Mouse (Mus musculus) kidney, embryonic 14.5 days (tissue): ENCODE results near the gene Glra4. TPM values are rescaled to one million over a fixed set of nuclear protein-coding genes. Genes with fewer than 3 reads are reported as not detected.
"Not testable (repeated sequence)": the region's sequence is repeated elsewhere in the genome, so short reads cannot be mapped to it uniquely, and the experiment has no call there.

Experiments used
- ATAC-seq: fragments of 200-750 bp; cut with Nextera tagmentation; 2 replicates; pipeline ENCODE4 v1.8.0; 2017; ENCODE audit warnings: moderate number of reproducible peaks, mild to moderate bottlenecking, moderate TSS enrichment, moderate library complexity; ENCODE audit not compliant: low FRiP score, low TSS enrichment
- H3K27ac ChIP-seq: fragments of 300-500 bp; sonication (generic); 2 replicates; pipeline ENCODE4 v1.5.1; 2014; ENCODE audit warnings: low read depth, mild to moderate bottlenecking, low read length, moderate library complexity, mixed read lengths
- H3K27me3 ChIP-seq: fragments of 300-500 bp; sonication (generic); 2 replicates; pipeline ENCODE4 v1.6.1; 2014; ENCODE audit warnings: mild to moderate bottlenecking, low read length; ENCODE audit not compliant: control insufficient read depth, insufficient read depth
- H3K36me3 ChIP-seq: fragments of 300-500 bp; sonication (generic); 2 replicates; pipeline ENCODE4 v1.6.1; 2014; ENCODE audit warnings: low read length, mixed read lengths; ENCODE audit not compliant: control insufficient read depth, insufficient read depth
- H3K4me1 ChIP-seq: fragments of 300-500 bp; sonication (generic); 2 replicates; pipeline ENCODE4 v1.6.1; 2014; ENCODE audit warnings: low read length, mixed read lengths; ENCODE audit not compliant: control insufficient read depth, insufficient read depth
- H3K4me2 ChIP-seq: fragments of 300-500 bp; sonication (generic); replicated peaks from 2 replicates; pipeline ENCODE4 v1.6.1; 2014; ENCODE audit warnings: low read depth, mild to moderate bottlenecking, low read length
- H3K4me3 ChIP-seq: fragments of 300-500 bp; sonication (generic); 2 replicates; pipeline ENCODE4 v1.5.1; 2014; ENCODE audit warnings: mild to moderate bottlenecking, low read length
- H3K9ac ChIP-seq: fragments of 300-500 bp; sonication (generic); 2 replicates; pipeline ENCODE4 v1.6.1; 2014; ENCODE audit warnings: low read depth, mild to moderate bottlenecking, low read length, moderate library complexity
- H3K9me3 ChIP-seq: fragments of 300-500 bp; sonication (generic); 2 replicates; pipeline ENCODE4 v1.6.1; 2016; ENCODE audit warnings: low read length; ENCODE audit not compliant: control insufficient read depth
- WGBS: fragments of 180-500 bp; shearing (Covaris S2); extraction: QIAGEN DNeasy Blood & Tissue Kit; methylation state at CpG from one replicate; pipeline ENCODE4 v1.1.7; 2014; 5-methylcytosine and 5-hydroxymethylcytosine counted together
- polyA plus RNA-seq: library from polyadenylated mRNA; unstranded; fragments of >200 nt; fragmentation: Nextera tagmentation; extraction: Ambion mirVana; gene quantifications from 2 replicates; pipeline ENCODE4 v1.2.1, GENCODE M21; 2014

Glra4 gene
- polyA plus RNA-seq, 1 experiment from 2014 or later: 0.19 TPM

GRCm38 (mm10) chrX:136741651-136742201 is 38.2 kb downstream of the Glra4 start:
- ATAC-seq: peak; percentile 78
- 32% methylated on average over 38 of the region's 46 CpGs for WGBS
- no peaks in the 10 kb centered on the region for H3K9me3 ChIP-seq
- peak overlapping the region; percentile 42 for H3K4me3 ChIP-seq
- H3K4me2 ChIP-seq: peak overlapping the region; percentile 43
- H3K27ac ChIP-seq: peak overlapping the region; percentile 90
- no peaks in the 10 kb centered on the region for H3K27me3 ChIP-seq
- peak overlapping the region; percentile 66 for H3K9ac ChIP-seq
- no peaks in the 10 kb centered on the region for H3K4me1 ChIP-seq
- H3K36me3 ChIP-seq: peaks cover 10% of the 10 kb centered on the region; the same call in 1 of the 2 replicates

- peak overlapping the region; percentile 90; the same call in 1 of the 2 replicates for H3K27ac ChIP-seq
- H3K27me3 ChIP-seq: no peaks in the 10 kb centered on the region
- peak overlapping the region; percentile 73 for H3K9ac ChIP-seq
- 26% methylated on average over 39 of the region's 39 CpGs for WGBS
- no peaks in the 10 kb centered on the region for H3K9me3 ChIP-seq
- peaks cover 13% of the 10 kb centered on the region; the same call in 1 of the 2 replicates for H3K36me3 ChIP-seq
- peak overlapping the region; percentile 59 for H3K4me3 ChIP-seq
- no peaks in the 10 kb centered on the region for H3K4me1 ChIP-seq
- ATAC-seq: peak; percentile 97
- H3K4me2 ChIP-seq: no peak overlapping the region
Observed at GRCm38 (mm10) chrX:136740791-136741650, 38.9 kb downstream of the Glra4 start.

GRCm38 (mm10) chrX:136740087-136740790 is 39.7 kb downstream of the Glra4 start:
- Histone ChIP-seq H3K4me2 (peak overlapping the region; percentile 45; the same call in 1 of the 2 replicates), H3K27ac (peak overlapping the region; percentile 57; the same call in 1 of the 2 replicates), H3K9ac (peak overlapping the region; percentile 73), H3K4me1 (no peaks in the 10 kb centered on the region), H3K9me3 (no peaks in the 10 kb centered on the region), H3K36me3 (peaks cover 18% of the 10 kb centered on the region; the same call in 1 of the 2 replicates), H3K4me3 (peak overlapping the region; percentile 59), H3K27me3 (no peaks in the 10 kb centered on the region)
- 32% methylated on average over 15 of the region's 15 CpGs for WGBS
- no peak for ATAC-seq

GRCm38 (mm10) chrX:136732016-136732415 is 47.9 kb downstream of the Glra4 start:
- Histone ChIP-seq H3K27ac (no peak overlapping the region), H3K4me1 (no peaks in the 10 kb centered on the region), H3K27me3 (no peaks in the 10 kb centered on the region), H3K4me2 (no peak overlapping the region), H3K9me3 (no peaks in the 10 kb centered on the region), H3K4me3 (no peak overlapping the region), H3K9ac (no peak overlapping the region), H3K36me3 (peaks cover 15% of the 10 kb centered on the region)
- 84% methylated on average over 4 of the region's 4 CpGs for WGBS
- no peak for ATAC-seq

GRCm38 (mm10) chrX:136714742-136715474 is 65.0 kb downstream of the Glra4 start:
- not testable (repeated sequence) for H3K9me3 ChIP-seq, H3K36me3 ChIP-seq, H3K4me3 ChIP-seq, H3K9ac ChIP-seq, H3K4me2 ChIP-seq, H3K27me3 ChIP-seq, H3K4me1 ChIP-seq, H3K27ac ChIP-seq
- ATAC-seq: peak; percentile 95
- WGBS: 45% methylated on average over 3 of the region's 3 CpGs

GRCm38 (mm10) chrX:136708782-136709181 is 71.2 kb downstream of the Glra4 start:
- Histone ChIP-seq H3K4me1 (no peaks in the 10 kb centered on the region), H3K27me3 (no peaks in the 10 kb centered on the region), H3K36me3 (no peaks in the 10 kb centered on the region), H3K9me3 (no peaks in the 10 kb centered on the region), H3K9ac (peak overlapping the region; percentile 68), H3K27ac (peak overlapping the region; percentile 78; the same call in 1 of the 2 replicates), H3K4me3 (peak overlapping the region; percentile 52), H3K4me2 (peak overlapping the region; percentile 52)
- ATAC-seq: 0 out of 2 replicates have a peak, but pooled peaks have one; percentile 11
- WGBS: 31% methylated on average over 14 of the region's 14 CpGs

GRCm38 (mm10) chrX:136708168-136708681 is 71.7 kb downstream of the Glra4 start:
- no peaks in the 10 kb centered on the region for H3K9me3 ChIP-seq
- no peaks in the 10 kb centered on the region for H3K36me3 ChIP-seq
- peak overlapping the region; percentile 68 for H3K9ac ChIP-seq
- no peaks in the 10 kb centered on the region for H3K4me1 ChIP-seq
- WGBS: 32% methylated on average over 17 of the region's 18 CpGs
- H3K4me2 ChIP-seq: peak overlapping the region; percentile 52
- peak overlapping the region; percentile 78 for H3K27ac ChIP-seq
- H3K27me3 ChIP-seq: no peaks in the 10 kb centered on the region
- ATAC-seq: peak; percentile 91
- peak overlapping the region; percentile 52 for H3K4me3 ChIP-seq
